19 mouse cellular contexts compared by ENCODE assay signal in genomic region chr7:40575971-40576370, GRCm38 (mm10).
DNase-seq lines count a peak whose midpoint lies in the region; ATAC-seq lines count a peak whose summit lies in the region.
"Had no signal": no experiment of that assay in that cellular context is flagged by ENCODE, and none has a peak within 500 bp of the region (broad histone marks: within the 10 kb centered on the region; RNA-seq: fewer than 3 reads in every experiment).

No protein-coding gene starts in this region.

- no peak for DNase-seq in frontal cortex, postnatal 14 days (ENCODE audit: low spot score in 2 of 2)
- peak; percentile 13 for DNase-seq in right cerebral cortex, adult 18-20 months
- no peak for DNase-seq in right cerebral cortex, postnatal 25 days
- peak; percentile 51 for DNase-seq in brain, adult 2 months (ENCODE audit: low read depth, low spot score)
- DNase-seq: adrenal gland, adult 8-10 months; adrenal gland, postnatal 25 days; B cell, adult 2 months; cerebellum, adult 11-12 months; cerebellum, adult 2 months; cerebellum, adult 9-10 months; cerebellum, postnatal 10 days; cerebellum, postnatal 25 days had no signal

- ATAC-seq in frontal cortex, adult (ENCODE audit: low TSS enrichment) = peak; percentile 88
- no peak for ATAC-seq in erythroblast, adult 5-6 weeks (replicated peaks; ENCODE audit: low FRiP score, poor library complexity, severe bottlenecking)
- ATAC-seq: activated CD4-positive, CD25-positive, alpha-beta regulatory T cell, adult 4 months; CD4-positive, CD25-positive, alpha-beta regulatory T cell, adult 4 months; forebrain, embryonic 14.5 days; forebrain, embryonic 16.5 days; Patski had no signal

Comparison
In these comparisons a context has a peak if more than half of its experiments do, and no peak if none do; other contexts are left out.
1. DNase-seq: peak in right cerebral cortex, adult 18-20 months (single experiment) and brain, adult 2 months (single experiment); none in frontal cortex, postnatal 14 days (0 of 2) and right cerebral cortex, postnatal 25 days (single experiment).